Mouse (Mus musculus): Measurements from ENCODE around the gene Rad18.

The Rad18 gene

GRCm38 (mm10) chr6:112684065-112684464 is 12.4 kb downstream of the Rad18 start:
- DNase-seq: no peak

GRCm38 (mm10) chr6:112632071-112632470 is 64.4 kb downstream of the Rad18 start:
- no peak for DNase-seq

- no peak for DNase-seq
Observed at GRCm38 (mm10) chr6:112630291-112630690, 66.2 kb downstream of the Rad18 start.

- no peak for DNase-seq
Observed at GRCm38 (mm10) chr6:112628301-112628700, 68.2 kb downstream of the Rad18 start.

- DNase-seq: no peak
Observed at GRCm38 (mm10) chr6:112622321-112622720, 74.2 kb downstream of the Rad18 start.

- DNase-seq: peak in 1 of 2 experiments; percentile 6
Observed at GRCm38 (mm10) chr6:112620027-112620426, 76.5 kb downstream of the Rad18 start.

- DNase-seq: no peak
Observed at GRCm38 (mm10) chr6:112617728-112618318, 78.7 kb downstream of the Rad18 start.

- DNase-seq: no peak
Observed at GRCm38 (mm10) chr6:112609027-112609426, 87.5 kb downstream of the Rad18 start.

- no peak for DNase-seq
Observed at GRCm38 (mm10) chr6:112603866-112604265, 92.6 kb downstream of the Rad18 start.

GRCm38 (mm10) chr6:112594971-112595370 is 101.5 kb downstream of the Rad18 start:
- no peak for DNase-seq

GRCm38 (mm10) chr6:112587912-112588311 is 108.6 kb downstream of the Rad18 start:
- DNase-seq: no peak

- no peak for DNase-seq
Observed at GRCm38 (mm10) chr6:112586999-112587398, 109.5 kb downstream of the Rad18 start.

- DNase-seq: no peak
Observed at GRCm38 (mm10) chr6:112584961-112585360, 111.5 kb downstream of the Rad18 start.

- DNase-seq: no peak
Observed at GRCm38 (mm10) chr6:112582022-112582421, 114.5 kb downstream of the Rad18 start.

GRCm38 (mm10) chr6:112577198-112577597 is 119.3 kb downstream of the Rad18 start:
- peak; percentile 40 to 47 for DNase-seq

GRCm38 (mm10) chr6:112574558-112574957 is 121.9 kb downstream of the Rad18 start:
- peak; percentile 43 to 55 for DNase-seq

GRCm38 (mm10) chr6:112570413-112570812 is 126.1 kb downstream of the Rad18 start:
- DNase-seq: no peak

Data from thymus, postnatal 36 days (tissue).